Mouse (Mus musculus) limb, embryonic 14.5 days (tissue): ENCODE measurements around the gene Lst1. TPM values are rescaled to one million over a fixed set of nuclear protein-coding genes. Genes with fewer than 3 reads are reported as not detected.

Experiments
- ATAC-seq: fragments of 200-750 bp; cut with Nextera tagmentation; 2 replicates; pipeline ENCODE4 v1.8.0; 2017; ENCODE audit warnings: low read depth, moderate number of reproducible peaks, moderate TSS enrichment; ENCODE audit not compliant: low FRiP score
- DNase-seq: peaks from one replicate; pipeline ENCODE4 v3.0.0-alpha.2; 2015; ENCODE audit warnings: low spot score
- H3K27ac ChIP-seq: fragments of 300-500 bp; sonication (generic); replicated peaks from 2 replicates; pipeline ENCODE4 v1.5.1; 2014; ENCODE audit warnings: low read depth, mild to moderate bottlenecking, low read length, moderate library complexity, mixed read lengths
- H3K27me3 ChIP-seq: fragments of 300-500 bp; sonication (generic); 2 replicates; pipeline ENCODE4 v1.6.1; 2014; ENCODE audit warnings: low read length, mixed read lengths; ENCODE audit not compliant: control insufficient read depth, insufficient read depth
- H3K36me3 ChIP-seq: fragments of 300-500 bp; sonication (generic); 2 replicates; pipeline ENCODE4 v1.6.1; 2014; ENCODE audit warnings: mild to moderate bottlenecking, low read length, moderate library complexity, mixed read lengths; ENCODE audit not compliant: control insufficient read depth, insufficient read depth
- H3K4me1 ChIP-seq: fragments of 300-500 bp; sonication (generic); 2 replicates; pipeline ENCODE4 v1.6.1; 2014; ENCODE audit warnings: antibody characterized with exemption, low read length, mixed read lengths; ENCODE audit not compliant: control insufficient read depth, insufficient read depth
- H3K4me2 ChIP-seq: fragments of 300-500 bp; sonication (generic); replicated peaks from 2 replicates; pipeline ENCODE4 v1.6.1; 2014; ENCODE audit warnings: low read depth, mild to moderate bottlenecking, low read length, moderate library complexity; ENCODE audit not compliant: severe bottlenecking
- H3K4me3 ChIP-seq: fragments of 300-500 bp; sonication (generic); replicated peaks from 2 replicates; pipeline ENCODE4 v1.5.1; 2014; ENCODE audit warnings: low read length
- H3K9ac ChIP-seq: fragments of 300-500 bp; sonication (generic); 2 replicates; pipeline ENCODE4 v1.6.1; 2014; ENCODE audit warnings: mild to moderate bottlenecking, low read depth, low read length, moderate library complexity; ENCODE audit not compliant: severe bottlenecking
- H3K9me3 ChIP-seq: fragments of 300-500 bp; sonication (generic); 2 replicates; pipeline ENCODE4 v1.6.1; 2016; ENCODE audit warnings: low read length; ENCODE audit not compliant: control insufficient read depth
- POLR2A ChIP-seq: fragments of 200-500 bp; IDR thresholded peaks from 2 replicates; pipeline ENCODE4 v1.8.0; 2012; ENCODE audit warnings: inconsistent platforms, mild to moderate bottlenecking, moderate library complexity, borderline replicate concordance; ENCODE audit not compliant: insufficient read depth, insufficient read length; ENCODE audit errors: extremely low read depth
- WGBS: fragments of 180-500 bp; shearing (Covaris S2); extraction: QIAGEN DNeasy Blood & Tissue Kit; methylation state at CpG from one replicate; pipeline ENCODE4 v1.1.7; 2014; 5-methylcytosine and 5-hydroxymethylcytosine counted together
- polyA plus RNA-seq, 2 experiments: library from polyadenylated mRNA; depleted of rRNA in 1 of 2; stranded (reverse) in 1 of 2; unstranded in 1 of 2; fragments of >200 nt; fragmentation: Nextera tagmentation in 1 of 2; extraction: Ambion mirVana in 1 of 2; gene quantifications; 2 replicates each; pipeline versions ENCODE4 v1.2.1 to v1.2.3; 2012 to 2014

Lst1 gene
- polyA plus RNA-seq, 2 experiments = 21.8 to 29.2 TPM

DNA sequence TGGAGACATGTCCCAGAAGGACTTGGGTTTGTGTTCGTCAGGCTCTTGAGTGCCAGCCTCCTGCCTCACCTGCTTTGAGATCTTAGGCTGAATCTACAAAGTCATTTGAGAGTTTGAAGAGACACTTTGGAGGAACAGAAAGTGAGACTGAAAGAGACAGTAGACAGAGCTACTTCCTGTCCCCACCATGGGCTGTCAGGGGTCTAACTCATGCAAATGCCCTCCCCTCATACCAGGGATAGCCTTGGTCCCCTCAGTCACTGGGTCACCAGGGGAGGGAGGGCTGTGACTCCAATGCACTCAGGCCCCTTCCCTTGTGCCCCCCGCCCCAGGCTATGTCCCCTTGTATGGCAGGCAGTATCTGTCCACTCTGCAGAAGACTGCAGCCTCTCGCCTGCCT is 14.9 kb downstream of the Lst1 start:
- no peak overlapping the region for H3K9ac ChIP-seq
- H3K36me3 ChIP-seq = no peaks in the 10 kb centered on the region
- 61% methylated on average over 3 of the region's 3 CpGs for WGBS
- H3K4me2 ChIP-seq = no peak overlapping the region
- 0 out of 2 replicates have a peak, but pooled peaks cover 3% of the 10 kb centered on the region for H3K4me1 ChIP-seq
- no peak overlapping the region for H3K4me3 ChIP-seq
- TF ChIP-seq POLR2A = no peak
- H3K27me3 ChIP-seq = no peaks in the 10 kb centered on the region
- no peak overlapping the region; the same call in 1 of the 2 replicates for H3K27ac ChIP-seq
- no peak for ATAC-seq
- DNase-seq = no peak
- no peaks in the 10 kb centered on the region for H3K9me3 ChIP-seq

GRCm38 (mm10) chr17:35172445-35173234 is 15.6 kb downstream of the Lst1 start:
- whole genome bisulfite sequencing = 75% methylated on average over 11 of the region's 11 CpGs
- Histone ChIP-seq H3K27me3 (no peaks in the 10 kb centered on the region), H3K36me3 (no peaks in the 10 kb centered on the region), H3K4me1 (0 out of 2 replicates have a peak, but pooled peaks cover 3% of the 10 kb centered on the region), H3K4me3 (no peak overlapping the region), H3K4me2 (no peak overlapping the region), H3K9ac (no peak overlapping the region), H3K27ac (no peak overlapping the region), H3K9me3 (no peaks in the 10 kb centered on the region)
- ATAC-seq (no peak), DNase-seq (no peak)
- TF ChIP-seq POLR2A = no peak

DNA sequence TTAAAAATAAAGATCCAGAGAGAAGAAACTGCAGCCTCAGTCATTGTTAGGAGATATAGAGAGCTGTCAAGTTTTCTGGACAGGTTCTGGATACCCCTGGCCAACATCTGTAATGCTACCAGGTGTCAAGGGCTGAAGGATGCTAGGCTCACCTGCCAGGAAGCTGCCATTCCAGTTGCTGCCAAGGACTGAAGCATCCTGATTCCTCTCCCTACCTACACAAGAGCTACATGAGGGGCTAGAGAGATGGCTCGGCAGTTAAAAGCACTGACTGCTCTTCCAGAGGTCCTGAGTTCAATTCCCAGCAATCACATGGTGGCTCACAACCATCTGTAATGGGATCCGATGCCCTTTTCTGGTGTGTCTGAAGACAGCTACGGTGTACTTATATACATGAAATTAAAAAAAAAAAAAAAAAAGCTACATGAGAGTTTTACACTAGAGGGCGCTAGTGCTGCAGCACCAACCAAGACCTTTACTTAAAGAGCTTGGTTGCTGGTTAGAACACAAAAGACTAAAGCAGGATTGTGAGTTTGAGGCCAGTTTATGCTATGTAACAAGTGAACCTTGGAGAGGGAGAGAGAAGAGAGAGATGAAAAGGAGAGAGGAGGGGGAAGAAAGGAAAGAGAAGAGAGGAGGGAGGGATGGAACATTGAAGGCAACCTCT is 19.6 kb downstream of the Lst1 start:
- TF ChIP-seq POLR2A = no peak
- Histone ChIP-seq H3K27ac (no peak overlapping the region), H3K4me1 (peaks cover 8% of the 10 kb centered on the region), H3K4me2 (no peak overlapping the region), H3K9ac (no peak overlapping the region), H3K9me3 (no peaks in the 10 kb centered on the region), H3K27me3 (no peaks in the 10 kb centered on the region), H3K36me3 (no peaks in the 10 kb centered on the region), H3K4me3 (no peak overlapping the region)
- DNase-seq (peak; percentile 75), ATAC-seq (no peak)
- 14% methylated on average over 4 of the region's 4 CpGs for WGBS

DNA sequence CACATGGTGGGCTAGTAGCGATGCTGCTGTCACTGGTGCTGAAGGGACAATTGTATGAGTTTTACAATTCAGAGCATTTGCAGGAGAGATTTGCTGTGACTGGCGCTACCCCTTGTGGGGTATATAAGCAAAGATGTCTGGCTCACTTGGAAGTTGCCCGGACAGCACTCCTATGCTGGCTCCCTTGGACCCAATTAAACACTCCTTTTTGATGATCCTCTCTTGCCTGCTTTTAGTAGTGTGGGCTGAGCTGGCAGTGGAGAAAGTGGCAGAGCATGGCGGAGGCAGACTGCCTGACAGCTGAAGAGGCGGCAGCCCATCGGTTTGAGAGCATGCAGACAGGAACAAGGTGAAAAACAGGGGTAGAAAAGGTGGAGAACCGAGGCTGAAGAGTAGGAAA is 20.4 kb downstream of the Lst1 start:
- Histone ChIP-seq H3K36me3 (peaks cover 1% of the 10 kb centered on the region; the same call in 1 of the 2 replicates), H3K4me1 (peaks cover 10% of the 10 kb centered on the region), H3K9ac (no peak overlapping the region), H3K27ac (no peak overlapping the region), H3K27me3 (no peaks in the 10 kb centered on the region), H3K4me3 (no peak overlapping the region), H3K4me2 (no peak overlapping the region), H3K9me3 (no peaks in the 10 kb centered on the region)
- DNase-seq (no peak), ATAC-seq (no peak)
- TF ChIP-seq POLR2A = no peak
- WGBS = 87% methylated on average over 7 of the region's 7 CpGs

DNA sequence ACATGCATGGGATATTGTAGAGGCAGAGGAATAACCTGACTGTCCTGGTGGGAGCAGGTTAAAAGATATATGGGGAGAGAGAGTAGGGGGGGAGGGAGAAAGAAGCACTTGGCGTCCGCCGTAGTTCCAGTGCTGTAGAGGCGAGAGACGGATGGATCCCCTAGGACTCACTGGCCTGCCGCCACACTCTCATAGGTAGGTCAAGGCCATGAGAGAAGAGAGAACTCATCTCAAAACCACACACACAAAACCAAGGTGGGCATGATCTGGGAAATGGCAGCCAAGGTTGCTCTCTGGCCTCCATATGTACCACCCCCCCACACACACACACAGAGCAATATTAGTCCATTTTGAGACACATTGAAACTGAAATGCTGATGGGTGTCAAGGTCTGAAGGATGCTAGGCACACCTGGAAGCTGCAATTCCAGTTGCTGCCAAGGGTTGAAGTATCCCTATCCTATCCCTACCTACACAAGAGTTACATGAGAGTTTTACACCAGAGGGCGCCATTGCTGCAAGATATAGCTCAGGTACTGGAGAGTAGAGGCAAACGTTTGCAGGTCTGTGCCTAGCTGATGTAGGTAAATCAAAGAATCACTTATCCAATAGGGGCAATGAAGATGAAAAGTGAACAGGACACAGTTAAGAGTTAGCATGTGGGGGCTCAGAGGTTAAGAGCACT is 21.7 kb downstream of the Lst1 start:
- Histone ChIP-seq H3K27ac (peak overlapping the region; percentile 96), H3K4me1 (peaks cover 14% of the 10 kb centered on the region), H3K36me3 (peaks cover 12% of the 10 kb centered on the region), H3K4me2 (peak overlapping the region; percentile 48), H3K27me3 (no peaks in the 10 kb centered on the region), H3K9ac (no peak overlapping the region), H3K9me3 (no peaks in the 10 kb centered on the region), H3K4me3 (no peak overlapping the region)
- 70% methylated on average over 8 of the region's 8 CpGs for WGBS
- DNase-seq = peak; percentile 68
- ATAC-seq = no peak
- TF ChIP-seq POLR2A = no peak
